Mouse (Mus musculus) layer of hippocampus, postnatal 14 days (tissue): Measurements from ENCODE around the gene Pde1a. TPM values are rescaled to one million over a fixed set of nuclear protein-coding genes. Genes with fewer than 3 reads are reported as not detected.

ENCODE experiments used
- DNase-seq, 2 experiments: peaks; one replicate each; pipeline ENCODE4 v3.0.0; 2021 to 2022; ENCODE audit warnings: low spot score in 2 of 2, mixed read lengths in 1 of 2
- long read RNA-seq, 2 experiments: library from polyadenylated mRNA; stranded (forward); transcript quantifications; one replicate each; pipeline ENCODE4 v2.0.0; 2021
- total RNA-seq, 2 experiments: library from RNA; stranded (reverse); gene quantifications; 2 replicates each; pipeline ENCODE4 v1.2.3; 2021

Pde1a gene
- total RNA-seq, result 100 to 1,000 TPM; 138 to 143 TPM
- long read RNA-seq, experiment 1, partial matches to known transcripts, result 100 of 115 reads
- long read RNA-seq, experiment 1, other reads (novel, unspliced or antisense), result 15 of 115 reads
- long read RNA-seq, experiment 2, partial matches to known transcripts, result 87 of 101 reads
- long read RNA-seq, experiment 2, other reads (novel, unspliced or antisense), result 14 of 101 reads

GRCm38 (mm10) chr2:80128861-80129698, at the start of gene Pde1a:
Gene Pde1a, minus strand, starts transcription at chr2:80129458.
- peak; percentile 59 to 68 for DNase-seq

DNA sequence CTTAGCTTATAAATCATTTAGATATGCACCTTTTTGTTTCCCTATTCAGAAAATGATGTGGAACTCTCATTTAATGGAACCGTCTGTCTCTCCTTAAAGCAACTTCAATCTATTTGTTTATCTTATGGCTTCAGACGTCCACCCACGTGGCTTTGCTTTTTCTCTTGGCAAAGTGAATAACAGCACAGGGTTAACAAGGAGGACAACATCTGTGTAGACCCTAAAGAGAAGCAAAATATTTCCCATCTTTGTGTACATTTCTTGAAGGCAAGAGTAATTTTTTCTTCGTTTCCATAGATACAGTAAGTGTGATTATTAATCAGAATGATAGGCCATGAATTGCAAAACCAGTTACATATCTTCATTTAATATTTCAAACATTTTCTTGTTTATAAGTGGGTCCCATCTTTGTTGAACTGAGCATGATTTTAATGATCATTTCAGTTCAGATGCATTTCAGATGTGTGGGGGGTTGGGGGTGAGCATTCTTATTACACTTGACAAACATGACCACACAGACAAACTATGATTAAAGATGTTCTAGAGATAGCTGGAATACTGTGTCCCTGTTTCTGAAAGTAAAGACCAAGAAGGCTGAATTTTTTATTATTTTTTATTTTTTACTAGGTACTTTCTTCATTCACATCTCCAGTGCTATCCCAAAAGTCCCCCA, 49.5 kb upstream of the Pde1a start:
- no peak for DNase-seq

GRCm38 (mm10) chr2:80178154-80178553, 48.9 kb upstream of the Pde1a start:
- DNase-seq, result no peak

GRCm38 (mm10) chr2:80168103-80168502, 38.8 kb upstream of the Pde1a start:
- no peak for DNase-seq

- no peak for DNase-seq
Observed at GRCm38 (mm10) chr2:80158784-80159183, 29.5 kb upstream of the Pde1a start.

DNA sequence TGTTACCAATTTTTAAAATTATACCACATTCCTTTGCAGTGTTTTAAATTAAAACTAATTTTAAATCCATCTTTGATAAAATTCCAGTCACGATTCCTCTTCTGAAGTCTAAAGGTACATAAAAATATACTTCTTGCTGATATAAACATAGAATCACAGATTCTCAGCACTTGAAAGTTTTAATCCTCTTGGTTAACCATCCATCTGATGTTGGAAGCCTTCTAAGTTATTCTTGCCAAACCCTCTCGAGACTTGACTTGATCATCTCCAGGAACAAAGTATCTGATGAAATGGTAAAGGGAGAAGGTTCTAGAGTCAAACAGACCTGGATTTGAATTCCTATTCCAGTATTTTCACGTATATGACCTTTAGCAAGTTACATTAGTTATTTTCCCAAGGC, 28.9 kb upstream of the Pde1a start:
- no peak for DNase-seq

GRCm38 (mm10) chr2:80150019-80150418, 20.8 kb upstream of the Pde1a start:
- DNase-seq, result no peak

DNA sequence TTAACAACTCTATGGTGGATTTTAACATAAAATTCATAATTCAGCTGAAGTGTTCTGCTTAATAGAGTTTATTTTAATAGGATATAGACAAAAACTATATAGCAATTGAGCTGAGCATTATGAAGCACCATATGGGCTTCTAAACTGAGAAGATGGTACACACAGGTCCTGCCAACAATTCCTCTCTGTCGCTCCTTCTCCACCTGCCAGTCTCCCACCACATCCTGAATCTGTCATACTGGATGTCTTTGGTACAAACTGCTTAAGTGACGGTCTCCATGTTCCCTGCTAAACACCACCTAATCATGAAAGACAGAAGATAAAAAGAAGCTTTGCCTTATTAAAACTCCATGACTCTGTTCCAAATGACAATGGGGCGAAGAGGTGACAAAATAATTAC, 20.1 kb upstream of the Pde1a start:
- peak in 1 of 2 experiments; percentile 37 for DNase-seq

DNA sequence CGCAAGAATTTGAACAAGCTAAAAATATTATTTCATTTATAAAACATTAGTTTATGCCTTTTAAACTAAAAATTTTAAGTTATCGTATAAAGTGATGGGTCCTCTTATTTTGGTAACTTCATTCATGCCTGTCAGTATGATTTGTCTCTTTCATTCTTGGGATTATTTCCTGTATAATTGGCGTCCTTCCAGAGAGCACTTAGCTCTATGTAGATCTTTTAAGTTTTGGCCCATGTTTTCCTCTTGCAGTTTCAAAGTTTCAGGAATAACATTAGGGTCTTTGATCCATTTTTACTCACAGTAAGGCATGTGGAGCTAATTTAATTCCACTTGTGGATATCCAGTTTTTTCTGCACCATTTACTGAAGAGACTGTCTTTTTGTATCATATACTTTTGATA, 5.8 kb upstream of the Pde1a start:
- no peak for DNase-seq

DNA sequence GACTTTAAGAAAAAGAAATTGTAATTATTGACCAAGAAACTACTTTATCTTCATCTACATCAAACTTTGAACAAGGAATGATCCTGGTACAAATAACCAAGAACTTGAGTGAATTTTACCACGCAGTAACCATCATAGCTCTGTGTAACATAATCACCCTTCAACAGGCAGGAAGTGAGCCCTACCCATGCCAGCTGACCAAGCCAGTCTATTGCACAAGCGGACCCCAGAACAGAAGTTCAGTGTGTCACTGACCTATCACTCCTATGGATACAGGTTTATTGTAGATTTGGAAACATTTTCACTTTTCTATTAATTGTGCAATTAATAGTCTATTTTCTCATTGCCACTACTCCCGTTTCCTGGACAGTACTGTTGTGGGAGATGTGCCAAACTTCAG, 3.4 kb upstream of the Pde1a start:
- no peak for DNase-seq

DNA sequence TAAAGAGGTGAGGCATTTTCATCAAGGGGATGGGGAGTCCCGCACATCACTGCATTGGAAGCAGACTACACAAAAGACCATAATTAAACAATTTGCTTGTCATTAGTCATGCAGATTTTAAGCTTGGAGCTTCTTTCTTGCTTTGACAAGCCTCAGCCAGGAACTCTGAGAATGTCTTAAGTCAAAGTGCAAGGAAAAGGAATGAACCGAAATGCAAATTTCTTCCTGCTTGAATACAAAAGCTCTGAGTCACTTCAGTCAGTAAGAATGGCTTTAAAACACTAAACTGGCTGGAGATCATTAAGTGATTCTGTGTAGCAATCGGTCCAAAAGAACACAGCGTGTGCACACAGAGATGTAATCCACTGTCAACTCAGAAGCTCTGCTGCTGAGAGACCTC, 2.6 kb downstream of the Pde1a start:
- DNase-seq, result no peak

DNA sequence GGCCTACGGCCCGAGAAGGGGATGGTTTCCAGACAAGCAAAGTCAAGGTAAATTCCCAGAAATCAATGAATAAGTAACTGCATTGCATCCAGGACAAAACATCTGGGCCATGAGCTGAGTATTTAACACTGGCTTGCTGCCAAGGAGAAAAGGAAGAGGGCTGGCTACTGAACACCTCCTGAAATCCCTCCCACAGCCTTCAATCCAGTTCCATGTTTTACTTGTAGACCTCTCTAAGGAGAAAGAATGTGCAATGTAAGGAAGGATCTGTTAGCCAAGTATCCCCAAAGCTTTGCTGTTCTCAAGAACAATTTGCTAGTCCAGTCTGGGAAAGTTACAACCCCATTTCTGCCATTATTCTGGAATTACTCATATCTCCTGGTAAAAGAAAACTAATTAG, 42.4 kb downstream of the Pde1a start:
- DNase-seq, result no peak

DNA sequence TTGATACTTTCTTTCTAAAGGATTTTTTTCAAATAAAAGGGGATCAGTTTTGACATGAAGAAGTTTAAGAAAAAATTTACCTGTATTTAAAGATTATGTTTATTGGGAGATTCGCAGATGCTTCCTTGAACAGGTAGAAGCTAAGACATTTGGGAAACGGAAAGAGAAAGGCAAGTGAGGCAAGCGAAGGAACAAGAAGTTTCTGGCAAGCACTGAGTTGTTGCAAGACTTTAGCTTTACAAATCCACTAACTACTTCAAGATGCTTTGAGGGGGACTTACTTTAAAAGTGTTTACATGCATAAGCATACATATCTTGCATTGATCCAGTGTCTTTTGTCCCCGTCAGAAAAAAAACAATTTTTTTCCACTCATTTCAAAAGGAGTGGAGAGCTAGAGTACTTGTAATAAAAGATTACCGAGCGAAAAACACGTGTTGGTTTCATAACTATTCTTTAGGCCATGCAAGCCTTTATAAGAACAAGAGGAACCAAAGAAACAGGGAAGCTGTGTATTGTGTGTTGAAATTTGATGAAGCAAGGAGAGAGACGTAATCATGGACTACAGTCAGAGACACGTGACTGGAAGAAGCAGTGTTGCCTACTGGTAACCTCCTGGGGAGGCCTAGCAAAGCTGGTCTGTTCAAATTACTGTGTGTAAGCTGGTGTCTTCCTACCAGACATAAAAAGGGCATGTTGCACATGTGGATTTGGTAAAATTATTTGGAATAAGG, 49.0 kb downstream of the Pde1a start:
- no peak for DNase-seq

GRCm38 (mm10) chr2:80079618-80080017, 49.6 kb downstream of the Pde1a start:
- no peak for DNase-seq

- DNase-seq, result no peak
Observed at GRCm38 (mm10) chr2:80076323-80076722, 52.9 kb downstream of the Pde1a start.

- DNase-seq, result no peak
Observed at GRCm38 (mm10) chr2:80074531-80074930, 54.7 kb downstream of the Pde1a start.

DNA sequence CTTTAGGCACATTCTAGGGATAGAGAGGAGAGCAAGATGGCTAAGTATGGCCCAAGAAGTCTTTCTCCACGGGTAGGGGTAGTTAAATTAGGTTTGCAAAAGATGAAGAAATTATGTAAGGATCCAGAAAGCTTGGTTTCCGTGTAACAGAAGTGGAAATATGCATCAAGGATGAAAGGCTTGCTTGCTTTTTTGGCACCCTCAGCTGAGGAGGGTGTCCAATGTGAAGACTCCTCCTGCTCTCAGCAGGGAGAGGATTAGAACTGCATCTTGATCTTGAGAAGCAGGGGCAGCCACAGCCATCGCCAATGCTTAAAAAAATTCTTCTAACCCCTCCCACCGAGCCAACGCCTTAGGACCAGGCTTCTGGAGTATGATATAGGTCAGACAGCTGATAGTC, 55.2 kb downstream of the Pde1a start:
- no peak for DNase-seq

DNA sequence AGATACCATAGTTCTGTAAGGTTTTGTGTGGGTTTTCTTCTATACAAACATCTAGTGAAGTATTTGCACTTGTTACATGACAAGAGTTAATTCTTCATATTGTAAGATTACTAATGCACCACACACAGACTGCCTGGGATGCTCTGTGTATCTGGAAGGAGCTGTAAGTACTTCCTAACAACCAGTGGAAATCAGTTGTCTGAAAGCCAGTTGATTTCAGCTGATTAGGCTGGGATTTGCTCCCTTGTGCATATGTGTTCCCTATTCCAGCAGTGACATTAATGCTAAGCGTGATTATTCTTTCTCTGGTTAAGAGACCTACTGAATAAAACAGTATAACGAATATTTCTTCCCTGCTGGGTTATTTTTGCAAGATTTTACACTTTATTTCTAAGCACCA, 55.8 kb downstream of the Pde1a start:
- DNase-seq, result peak in 1 of 2 experiments; percentile 22

- no peak for DNase-seq
Observed at GRCm38 (mm10) chr2:80069745-80070144, 59.5 kb downstream of the Pde1a start.

DNA sequence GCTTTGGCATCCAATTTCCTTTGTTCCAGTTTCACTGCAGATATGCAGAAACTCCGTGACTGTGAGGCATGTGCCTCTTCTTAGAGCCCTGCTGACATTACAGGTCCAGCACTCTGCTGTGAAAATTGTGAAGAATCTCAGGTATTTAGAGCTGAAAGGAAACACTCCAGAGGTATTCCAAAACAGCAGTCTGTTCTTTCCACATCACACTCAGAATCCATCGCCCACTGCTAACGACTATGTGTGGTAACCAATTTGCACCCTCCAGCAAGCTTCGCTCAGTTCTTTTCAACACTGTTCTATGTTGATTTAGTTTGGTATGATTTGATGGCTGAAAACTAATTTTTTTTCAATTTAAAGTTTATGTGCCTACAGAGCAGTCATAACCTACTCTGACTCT, 62.8 kb downstream of the Pde1a start:
- no peak for DNase-seq

- no peak for DNase-seq
Observed at GRCm38 (mm10) chr2:80056062-80056461, 73.2 kb downstream of the Pde1a start.

- no peak for DNase-seq
Observed at GRCm38 (mm10) chr2:80054042-80054441, 75.2 kb downstream of the Pde1a start.
